Mouse (Mus musculus) MEL (cell line): ENCODE measurements around the gene Snx29.

Experiments used
- BHLHE40 ChIP-seq: IDR thresholded peaks from 2 replicates; pipeline ENCODE4 v1.6.1; 2012; ENCODE audit warnings: low read depth, mild to moderate bottlenecking, inconsistent platforms, low read length, improper control_type of control experiment, borderline replicate concordance
- CTCF ChIP-seq, 3 experiments: IDR thresholded peaks in 2 of 3; conservative IDR thresholded peaks in 1 of 3; 2 replicates each; pipeline ENCODE4 v1.5.1; 2011 to 2012; ENCODE audit warnings: low read length in 3 of 3, low read depth in 2 of 3, mild to moderate bottlenecking in 2 of 3, improper control_type of control experiment in 1 of 3, inconsistent platforms in 1 of 3, mixed read lengths in 1 of 3, moderate library complexity in 1 of 3; ENCODE audit not compliant: control insufficient read depth in 1 of 3, insufficient read depth in 1 of 3, poor library complexity in 1 of 3, severe bottlenecking in 1 of 3
- E2F4 ChIP-seq: IDR thresholded peaks from 2 replicates; pipeline ENCODE4 v1.6.1; 2011; ENCODE audit warnings: low read depth, low read length, improper control_type of control experiment, borderline replicate concordance
- EP300 ChIP-seq, 2 experiments: IDR thresholded peaks; 2 replicates each; pipeline ENCODE4 v1.6.1; 2011; ENCODE audit warnings: improper control_type of control experiment in 2 of 2, low read length in 2 of 2, low read depth in 1 of 2, mild to moderate bottlenecking in 1 of 2
- ETS1 ChIP-seq: IDR thresholded peaks from 2 replicates; pipeline ENCODE4 v1.6.1; 2012; ENCODE audit warnings: low read depth, mild to moderate bottlenecking, inconsistent platforms, low read length, improper control_type of control experiment, moderate library complexity
- GATA1 ChIP-seq: IDR thresholded peaks from 2 replicates; pipeline ENCODE4 v1.6.1; 2011; ENCODE audit warnings: low read depth, low read length, improper control_type of control experiment
- HCFC1 ChIP-seq: IDR thresholded peaks from 2 replicates; pipeline ENCODE4 v1.6.1; 2012; ENCODE audit warnings: low read depth, mild to moderate bottlenecking, inconsistent platforms, low read length, improper control_type of control experiment, moderate library complexity
- POLR2A ChIP-seq, 2 experiments: IDR thresholded peaks; 2 replicates each; pipeline ENCODE4 v1.6.1; 2011 to 2012; ENCODE audit warnings: low read length in 2 of 2, mild to moderate bottlenecking in 2 of 2, control low read depth in 1 of 2, improper control_type of control experiment in 1 of 2, low read depth in 1 of 2, moderate library complexity in 1 of 2; ENCODE audit not compliant: control insufficient read depth in 1 of 2, insufficient read depth in 1 of 2, poor library complexity in 1 of 2
- POLR2AphosphoS5 ChIP-seq: IDR thresholded peaks from 2 replicates; pipeline ENCODE4 v1.6.1; 2012; ENCODE audit warnings: low read depth, borderline replicate concordance, mild to moderate bottlenecking, inconsistent platforms, low read length, moderate library complexity, mixed read lengths
- ZKSCAN1 ChIP-seq: IDR thresholded peaks from 2 replicates; pipeline ENCODE4 v1.6.1; 2012; ENCODE audit warnings: low read depth, mild to moderate bottlenecking, inconsistent platforms, low read length, improper control_type of control experiment, moderate library complexity

DNA sequence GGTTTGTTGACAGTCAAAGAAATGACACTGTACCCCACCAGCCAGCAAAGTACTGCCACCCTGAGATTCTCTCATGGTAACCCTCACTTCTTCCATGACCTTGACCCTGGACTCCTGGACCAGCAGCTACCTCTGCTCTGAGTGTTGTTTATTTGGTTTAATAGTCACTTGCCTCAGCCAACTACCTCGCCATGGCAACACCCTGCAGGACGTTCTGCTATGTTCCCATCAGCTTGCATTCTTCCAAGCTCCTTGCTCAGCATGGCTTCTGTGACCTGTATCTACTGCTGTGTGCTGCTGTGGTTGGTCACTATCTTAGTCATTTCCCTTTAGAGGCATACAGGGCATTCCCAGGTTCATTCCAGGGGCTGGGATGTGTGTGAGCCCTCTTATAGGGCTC is 266.6 kb downstream of the Snx29 start:
- TF ChIP-seq HCFC1 (no peak), CTCF (IDR thresholded peaks at IDR 0.05 in 2 of 3, conservative IDR thresholded peaks at IDR 0.05 in 1 of 3; ENCODE audit: control insufficient read depth in 1 of 3, insufficient read depth in 1 of 3, low read depth in 2 of 3, low read length in 3 of 3, poor library complexity in 1 of 3, severe bottlenecking in 1 of 3) (no peak), ETS1 (no peak), GATA1 (no peak), POLR2AphosphoS5 (no peak), E2F4 (no peak), BHLHE40 (no peak), POLR2A (IDR thresholded peaks at IDR 0.05; ENCODE audit: control insufficient read depth in 1 of 2, insufficient read depth in 1 of 2, low read depth in 1 of 2, low read length in 2 of 2, poor library complexity in 1 of 2) (no peak), ZKSCAN1 (no peak), EP300 (IDR thresholded peaks at IDR 0.05; ENCODE audit: low read depth in 1 of 2, low read length in 2 of 2) (no peak)
